Mouse (Mus musculus) layer of hippocampus, adult 2 months (tissue): Measurements from ENCODE around the gene Tmem238. TPM values are rescaled to one million over a fixed set of nuclear protein-coding genes. Genes with fewer than 3 reads are reported as not detected.
"Not testable (repeated sequence)": the region's sequence is repeated elsewhere in the genome, so short reads cannot be mapped to it uniquely, and the experiment has no call there.

Experiments
- DNase-seq, 2 experiments: peaks; one replicate each; pipeline ENCODE4 v3.0.0; 2022; ENCODE audit warnings: low spot score in 2 of 2
- H3K27ac ChIP-seq: fragments of 200-600 bp; 2 replicates; pipeline ENCODE4 v1.8.1; 2022
- H3K4me3 ChIP-seq: fragments of 200-600 bp; 2 replicates; pipeline ENCODE4 v1.8.1; 2022; ENCODE audit warnings: mild to moderate bottlenecking
- CTCF ChIP-seq: fragments of 200-600 bp; conservative IDR thresholded peaks from 2 replicates; pipeline ENCODE4 v1.8.1; 2022; ENCODE audit warnings: antibody characterized with exemption, mild to moderate bottlenecking, moderate library complexity
- total RNA-seq, 2 experiments: library from RNA; stranded (reverse); gene quantifications; 2 replicates each; pipeline ENCODE4 v1.2.3; 2021

Gene Tmem238
- total RNA-seq, 2 experiments from 2014 or later = 2.6 to 2.7 TPM

GRCm38 (mm10) chr7:4811842-4812302 is 22.4 kb upstream of the Tmem238 start:
- TF ChIP-seq CTCF = no peak
- no peak for DNase-seq
- Histone ChIP-seq H3K4me3 (peak overlapping the region; percentile 97), H3K27ac (peak overlapping the region; percentile 96)

- H3K27ac ChIP-seq, DNase-seq: not testable (repeated sequence)
- H3K4me3 ChIP-seq = peak overlapping the region; percentile 97
These were observed 21.7 kb upstream of the Tmem238 start for GRCm38 (mm10) chr7:4811131-4811530.

GRCm38 (mm10) chr7:4806716-4807115 is 17.3 kb upstream of the Tmem238 start:
- no peak overlapping the region for H3K4me3 ChIP-seq
- TF ChIP-seq CTCF = peak; percentile 81
- DNase-seq = peak; percentile 43 to 53
- no peak overlapping the region for H3K27ac ChIP-seq

GRCm38 (mm10) chr7:4802247-4802646 is 12.8 kb upstream of the Tmem238 start:
- no peak for TF ChIP-seq CTCF
- H3K27ac ChIP-seq = no peak overlapping the region

GRCm38 (mm10) chr7:4795767-4796433 is 6.4 kb upstream of the Tmem238 start:
- TF ChIP-seq CTCF = peak; percentile 84

More at GRCm38 (mm10) chr7:4802247-4802646, 12.8 kb upstream of the Tmem238 start:
- no peak for DNase-seq
- no peak overlapping the region for H3K4me3 ChIP-seq

GRCm38 (mm10) chr7:4794631-4795168 is 5.2 kb upstream of the Tmem238 start:
- H3K27ac ChIP-seq = no peak overlapping the region

More at GRCm38 (mm10) chr7:4795767-4796433, 6.4 kb upstream of the Tmem238 start:
- H3K27ac ChIP-seq = no peak overlapping the region
- DNase-seq = peak; percentile 26 to 35
- H3K4me3 ChIP-seq = no peak overlapping the region

GRCm38 (mm10) chr7:4793674-4794073 is 4.2 kb upstream of the Tmem238 start:
- DNase-seq = no peak
- H3K27ac ChIP-seq = peak overlapping the region; percentile 98
- peak overlapping the region; percentile 97 for H3K4me3 ChIP-seq
- TF ChIP-seq CTCF = no peak

More at GRCm38 (mm10) chr7:4794631-4795168, 5.2 kb upstream of the Tmem238 start:
- TF ChIP-seq CTCF = no peak
- H3K4me3 ChIP-seq = no peak overlapping the region
- no peak for DNase-seq

- not testable (repeated sequence) for DNase-seq
These were observed 3.8 kb upstream of the Tmem238 start for GRCm38 (mm10) chr7:4793248-4793647.

GRCm38 (mm10) chr7:4792278-4793212 is 3.1 kb upstream of the Tmem238 start, which contains the start of gene Rpl28:
Gene Rpl28 (plus strand): TSS chr7:4792874.
- Histone ChIP-seq H3K4me3 (peak within 1 kb of the TSS; percentile 97), H3K27ac (peak within 1 kb of the TSS; percentile 98)
- no peak for TF ChIP-seq CTCF

More at GRCm38 (mm10) chr7:4793248-4793647, 3.8 kb upstream of the Tmem238 start:
- peak overlapping the region; percentile 98 for H3K27ac ChIP-seq
- peak overlapping the region; percentile 97 for H3K4me3 ChIP-seq

GRCm38 (mm10) chr7:4788499-4789435 is 689 bp downstream of the Tmem238 start:
- peak; percentile 55 for TF ChIP-seq CTCF
- H3K27ac ChIP-seq = peak overlapping the region; percentile 81
- peak in 1 of 2 experiments; percentile 44 for DNase-seq
- peak overlapping the region; percentile 70 for H3K4me3 ChIP-seq

More at GRCm38 (mm10) chr7:4792278-4793212, 3.1 kb upstream of the Tmem238 start, which contains the start of gene Rpl28:
- DNase-seq = peak; percentile 97

GRCm38 (mm10) chr7:4783667-4784268 is 5.7 kb downstream of the Tmem238 start:
- Histone ChIP-seq H3K4me3 (no peak overlapping the region), H3K27ac (no peak overlapping the region)
- TF ChIP-seq CTCF = no peak
- DNase-seq = no peak
